Mouse (Mus musculus): ENCODE measurements around the gene Slc25a10.

The Slc25a10 gene

DNA sequence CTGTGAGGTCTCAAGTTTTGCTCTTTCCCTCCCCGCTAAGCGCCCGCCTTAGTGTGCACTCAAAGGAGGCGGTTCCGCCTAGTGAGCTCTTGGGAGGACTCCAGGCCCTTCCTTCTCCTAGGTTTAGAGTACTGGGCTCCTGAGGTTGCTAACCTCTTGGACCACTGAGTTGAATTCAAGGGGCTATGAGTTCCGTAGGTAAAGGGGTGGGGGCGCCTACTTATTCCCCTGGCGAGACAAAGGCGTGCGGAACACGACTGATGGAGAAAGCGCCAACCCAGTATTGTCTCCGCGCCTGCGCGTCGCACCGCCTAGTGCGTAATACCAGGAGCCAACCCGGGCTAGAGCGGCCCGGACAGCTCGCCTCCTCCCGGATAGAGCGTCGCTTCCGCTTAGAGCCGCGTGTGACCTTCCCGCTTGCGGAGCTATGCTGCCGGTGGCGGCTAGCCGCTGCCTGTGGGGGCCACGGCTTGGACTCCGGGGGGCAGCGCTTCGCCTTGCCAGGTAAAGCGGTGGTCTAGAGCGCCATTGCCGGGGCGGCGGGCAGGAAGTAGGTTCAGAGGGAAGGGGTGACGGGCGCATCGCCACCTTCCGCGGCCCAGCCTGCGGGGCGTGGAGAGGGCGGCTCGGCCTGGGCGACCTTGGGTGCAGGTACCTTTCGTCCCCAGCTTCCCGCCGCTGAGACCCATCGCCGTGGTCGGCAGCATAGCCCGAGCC lies 7.2 kb upstream of the Slc25a10 start, which contains the start of gene Mrpl12:
Mrpl12 (plus strand) TSS at position 349 of the 717 bp plus-strand sequence.
- peak; percentile 73 for DNase-seq (ENCODE audit: low spot score)

DNA sequence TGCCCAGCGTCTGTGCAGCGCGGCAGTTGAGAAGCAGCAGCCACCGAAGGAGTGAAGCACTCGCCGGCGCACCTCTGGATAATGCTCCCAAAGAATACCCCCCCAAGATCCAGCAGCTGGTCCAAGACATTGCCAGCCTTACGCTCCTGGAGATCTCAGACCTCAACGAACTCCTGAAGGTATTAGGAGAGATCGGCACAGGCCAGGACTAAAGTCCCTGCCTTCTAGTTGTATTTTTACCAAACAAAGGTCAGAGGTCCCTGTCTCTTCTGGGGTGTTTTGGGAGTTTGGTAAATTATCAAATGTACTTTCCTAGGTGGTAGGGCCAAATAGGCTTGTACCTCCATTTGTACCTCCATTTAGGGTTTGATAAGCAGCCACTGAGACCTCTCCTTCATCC lies 6.4 kb upstream of the Slc25a10 start:
- no peak for DNase-seq (ENCODE audit: low spot score)

DNA sequence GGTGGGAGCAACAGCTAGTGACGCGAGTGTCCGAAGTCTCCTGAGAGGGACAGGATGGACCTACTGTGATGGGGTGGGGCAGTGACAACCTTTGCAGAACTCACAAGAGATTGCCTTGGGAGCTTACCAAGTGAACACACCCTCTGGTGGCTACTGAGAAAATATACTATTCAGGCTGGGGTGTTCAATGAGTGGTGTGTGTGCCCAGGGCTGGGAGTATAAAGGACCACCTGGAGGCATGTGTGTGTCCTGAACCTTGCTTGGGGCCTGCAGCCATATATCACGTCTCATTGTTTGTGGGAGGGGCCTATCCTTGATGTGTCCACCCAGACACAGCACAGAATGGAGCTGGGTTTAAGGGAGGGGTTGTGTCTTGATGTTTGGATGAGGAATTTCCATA lies 3.1 kb upstream of the Slc25a10 start:
- DNase-seq (ENCODE audit: low spot score), result no peak

DNA sequence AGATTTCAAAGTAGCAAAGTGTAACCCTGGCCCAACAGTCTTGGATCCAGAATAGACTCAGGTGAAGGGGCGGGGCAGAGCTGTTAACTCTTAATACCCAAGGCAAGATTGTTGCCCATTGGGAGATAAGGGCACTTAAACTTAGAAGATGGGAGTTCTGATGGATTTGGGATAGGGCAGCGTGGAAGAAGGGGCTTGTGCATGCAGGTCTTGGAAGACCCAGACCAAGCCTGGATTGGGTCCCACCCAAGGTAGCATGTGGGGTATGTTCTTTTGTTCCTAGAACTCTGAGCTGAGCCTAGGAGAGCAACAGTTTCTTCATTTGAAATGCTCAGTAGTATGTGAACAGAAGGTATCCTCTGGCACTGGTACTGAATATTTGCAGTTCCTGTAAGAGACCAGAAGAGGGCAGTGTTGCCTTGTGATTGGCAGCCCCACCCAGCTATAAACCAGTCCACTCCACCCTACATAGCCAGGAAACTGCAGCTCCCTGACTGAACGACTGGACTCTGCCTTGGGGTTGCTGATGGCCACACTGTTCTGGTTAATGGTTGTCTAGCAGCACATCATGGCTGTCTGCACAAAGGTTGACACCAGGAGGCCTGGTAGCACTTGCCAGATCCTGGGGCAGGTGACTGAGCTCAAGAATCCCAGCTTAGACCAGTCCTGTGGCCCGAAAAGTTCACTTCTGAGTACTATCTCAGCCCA lies 2.4 kb upstream of the Slc25a10 start:
- DNase-seq (ENCODE audit: low spot score), result peak; percentile 67

DNA sequence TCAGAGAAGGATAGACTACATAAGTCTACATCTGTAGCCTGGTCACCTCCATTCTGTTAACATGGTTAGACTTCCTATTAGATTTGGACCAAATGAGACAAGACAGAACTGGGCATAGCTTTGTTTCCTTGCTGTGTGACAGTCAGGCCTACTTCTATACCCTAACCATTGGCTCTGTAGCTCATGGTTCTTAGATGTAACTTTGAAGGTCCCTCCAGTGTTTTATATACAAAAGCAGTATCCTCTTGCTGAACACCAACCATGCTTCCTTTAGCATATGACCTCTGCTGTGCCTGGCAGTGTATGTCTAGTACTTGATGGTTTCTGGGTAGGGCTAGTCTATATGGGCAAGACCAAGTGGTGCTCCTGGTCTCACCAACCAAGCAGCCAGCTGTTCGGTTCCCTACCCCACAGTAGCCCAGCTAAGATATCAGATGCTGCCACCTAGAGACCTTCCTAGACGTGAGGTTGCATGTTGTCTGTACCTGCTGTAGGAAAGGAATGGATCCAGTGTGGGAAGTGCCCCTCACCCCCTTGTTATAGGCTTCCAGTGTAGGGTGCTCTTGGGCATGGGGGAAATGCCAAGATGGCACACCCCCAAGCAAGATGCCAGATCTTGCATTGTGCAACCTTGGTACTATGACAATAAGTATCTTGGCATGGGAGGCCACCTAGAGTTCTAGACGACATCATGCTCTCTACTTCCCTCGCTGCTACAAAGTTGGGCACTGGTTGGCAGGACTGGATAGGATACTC lies 1.2 kb upstream of the Slc25a10 start:
- no peak for DNase-seq (ENCODE audit: low spot score)

DNA sequence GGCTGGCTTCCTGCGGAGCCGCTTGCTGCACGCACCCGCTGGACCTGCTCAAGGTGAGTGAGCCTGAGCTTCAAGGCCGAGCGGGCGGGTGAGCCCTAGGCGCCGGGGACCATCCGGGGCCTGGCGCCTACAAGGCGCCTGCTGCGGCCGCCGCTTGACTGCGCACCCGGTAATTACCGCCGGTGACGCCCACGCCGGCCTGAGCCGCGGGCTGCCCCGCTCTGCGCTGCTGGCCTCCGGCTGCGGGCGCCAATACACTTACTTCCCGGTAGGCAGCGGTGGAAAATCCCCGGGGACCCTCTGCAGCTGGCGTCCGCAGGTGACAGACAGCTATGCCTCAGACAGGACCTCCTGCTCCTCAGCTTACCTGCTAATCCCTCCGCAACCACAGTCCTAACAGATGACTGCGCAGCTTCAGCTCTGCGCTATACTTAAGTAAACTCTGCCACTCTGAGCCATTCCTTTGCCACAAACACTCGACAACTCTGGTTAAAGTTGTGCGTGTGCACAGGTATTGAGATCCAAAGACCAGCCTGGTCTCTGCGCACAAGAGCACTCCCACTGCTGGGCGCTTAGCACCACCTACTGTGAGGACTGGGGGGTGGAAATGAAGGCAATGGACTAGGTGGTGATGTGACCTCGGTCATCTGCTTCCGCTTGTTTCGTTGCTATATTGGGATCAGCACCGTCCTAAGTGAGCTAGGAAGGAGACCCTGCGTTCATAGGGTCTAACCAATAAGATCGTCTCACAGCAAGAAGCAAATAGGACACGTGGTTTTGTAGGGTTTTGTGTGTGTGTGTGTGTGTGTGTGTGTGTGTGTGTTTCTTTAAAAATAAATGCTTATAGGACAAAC lies 611 bp downstream of the Slc25a10 start:
- no peak for DNase-seq (ENCODE audit: low spot score)

DNA sequence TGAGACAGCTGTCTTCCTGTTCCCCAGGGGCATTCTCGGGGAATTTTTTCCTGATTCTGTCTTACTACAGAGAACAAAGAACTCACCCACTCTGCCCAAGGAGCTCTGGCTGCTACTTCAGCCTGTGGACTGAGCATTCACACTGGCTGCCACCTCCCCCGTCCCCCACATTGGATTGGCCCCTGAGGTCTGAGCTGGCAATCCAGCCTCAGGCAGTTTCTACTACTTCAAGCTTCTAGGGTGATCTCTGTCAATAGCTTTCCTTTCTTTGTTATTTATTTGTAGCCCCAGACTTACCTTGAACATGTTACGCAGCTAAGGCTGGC lies 1.2 kb downstream of the Slc25a10 start:
- no peak for DNase-seq (ENCODE audit: low spot score)

DNA sequence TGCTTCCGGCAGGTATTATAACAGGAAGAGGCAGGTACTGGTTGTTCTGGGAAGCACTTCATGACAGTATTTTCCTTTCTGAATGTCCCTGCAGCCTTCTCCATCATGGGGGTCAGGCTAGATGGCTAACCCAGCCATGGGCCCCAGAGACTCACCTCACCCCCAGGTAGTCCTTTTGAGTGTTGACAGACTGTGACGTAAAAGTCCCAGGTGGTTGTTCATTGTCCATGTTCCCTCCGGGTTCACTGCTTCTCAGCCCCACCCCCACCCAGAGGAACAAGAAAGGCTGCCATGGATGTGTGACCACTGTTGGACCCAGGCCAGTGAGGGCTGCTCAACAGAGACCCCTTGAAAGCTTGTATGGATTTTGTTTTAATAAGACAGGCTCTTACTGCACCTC lies 1.7 kb downstream of the Slc25a10 start:
- DNase-seq (ENCODE audit: low spot score), result no peak

DNA sequence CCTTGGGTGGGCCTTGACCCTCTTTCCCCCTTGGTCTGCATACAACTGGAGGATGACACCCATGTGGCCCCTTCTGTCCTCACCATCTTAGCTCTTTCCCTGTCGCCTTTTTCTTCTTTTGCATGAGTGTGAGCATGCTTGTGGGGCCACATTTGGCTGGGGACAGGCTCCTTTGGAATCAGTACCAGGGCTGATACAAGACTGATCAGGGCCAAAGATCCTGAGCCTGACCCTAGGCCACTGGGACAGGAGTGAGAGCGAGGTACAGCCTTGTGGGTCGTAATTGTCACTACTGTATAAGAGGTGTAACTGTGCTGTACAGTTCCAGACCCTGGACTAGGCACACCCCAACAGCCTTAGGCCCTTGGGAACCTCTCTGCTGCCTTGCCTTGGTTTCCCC lies 2.3 kb downstream of the Slc25a10 start:
- no peak for DNase-seq (ENCODE audit: low spot score)

DNA sequence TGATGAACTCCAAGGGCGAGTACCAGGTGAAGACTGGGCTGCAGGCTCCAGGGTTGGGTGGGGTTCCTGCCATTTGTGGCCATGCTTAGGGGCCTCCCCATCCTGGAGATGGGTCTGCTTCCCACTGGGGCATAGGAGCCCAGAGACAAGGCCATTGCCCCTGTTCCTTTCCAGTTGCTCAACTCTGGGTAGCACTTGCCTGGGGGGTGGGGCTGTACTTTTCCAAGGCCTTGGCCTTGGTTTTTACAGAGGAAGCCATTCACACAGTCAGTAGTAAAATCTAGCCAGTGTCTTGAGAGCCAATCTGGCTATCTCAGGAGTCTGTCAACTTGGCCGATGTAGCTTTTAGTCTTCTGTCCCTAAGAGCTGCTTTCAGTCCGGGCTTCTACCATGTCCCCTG lies 5.8 kb downstream of the Slc25a10 start:
- DNase-seq (ENCODE audit: low spot score), result no peak

DNA sequence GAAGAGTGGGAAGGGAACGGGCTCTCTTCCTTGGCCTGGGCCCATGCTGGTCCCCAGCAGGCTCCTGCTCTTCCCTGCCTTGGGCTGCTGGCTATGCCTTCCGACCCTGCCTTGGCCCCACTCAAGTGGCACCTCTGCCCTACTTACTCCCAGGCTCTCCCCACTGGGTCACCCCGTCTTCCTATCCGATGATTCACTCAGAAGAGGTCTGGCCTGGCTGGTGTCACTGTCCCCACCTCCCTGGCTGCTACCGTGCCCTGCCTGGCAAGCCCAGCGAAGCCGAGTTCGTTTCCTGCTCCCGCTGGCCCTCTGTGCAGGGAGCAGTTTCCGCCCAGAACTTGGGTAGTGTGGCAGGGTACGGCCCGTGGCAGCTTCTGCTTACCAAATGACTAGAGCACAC lies 6.6 kb downstream of the Slc25a10 start:
- DNase-seq (ENCODE audit: low spot score), result no peak

DNA sequence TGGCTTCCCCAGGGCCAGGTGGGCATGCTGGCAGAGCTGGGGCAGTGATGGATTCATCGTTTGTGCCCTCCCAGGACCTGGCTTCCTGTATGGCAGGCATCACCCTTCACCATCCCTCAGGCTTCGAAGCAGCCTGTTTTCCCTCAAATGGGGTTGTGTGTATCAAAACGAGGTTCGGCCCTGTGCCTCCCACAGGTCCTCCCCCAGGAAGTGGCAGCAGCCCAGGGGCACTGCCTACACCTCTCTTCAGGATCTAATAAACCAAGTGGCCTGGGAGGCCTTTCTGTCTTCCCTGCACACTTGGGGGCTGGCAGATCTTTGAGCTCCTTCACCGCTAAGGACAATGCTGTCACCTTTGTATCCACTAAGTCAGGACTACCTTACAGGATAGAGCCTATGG lies 7.3 kb downstream of the Slc25a10 start:
- DNase-seq (ENCODE audit: low spot score), result no peak

DNA sequence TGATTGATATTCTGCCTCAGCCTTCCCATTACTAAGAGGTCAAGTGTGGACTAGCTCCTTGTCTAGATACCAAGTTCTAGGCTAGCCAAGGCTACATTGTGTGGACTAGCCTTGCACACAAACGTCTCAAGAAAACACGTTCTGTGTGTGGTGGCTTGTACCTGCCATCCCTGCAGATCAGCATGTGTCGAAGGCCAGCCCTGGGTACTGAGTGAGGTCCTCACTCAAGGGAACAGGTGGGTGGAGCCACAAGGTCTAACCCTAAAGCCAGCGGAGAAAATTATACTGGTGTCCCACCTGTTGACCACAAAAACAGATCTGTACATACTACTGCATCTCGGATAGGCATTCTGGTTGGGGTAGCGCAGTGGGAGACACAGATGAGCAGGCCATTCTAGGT lies 8.3 kb downstream of the Slc25a10 start:
- DNase-seq (ENCODE audit: low spot score), result no peak

DNA sequence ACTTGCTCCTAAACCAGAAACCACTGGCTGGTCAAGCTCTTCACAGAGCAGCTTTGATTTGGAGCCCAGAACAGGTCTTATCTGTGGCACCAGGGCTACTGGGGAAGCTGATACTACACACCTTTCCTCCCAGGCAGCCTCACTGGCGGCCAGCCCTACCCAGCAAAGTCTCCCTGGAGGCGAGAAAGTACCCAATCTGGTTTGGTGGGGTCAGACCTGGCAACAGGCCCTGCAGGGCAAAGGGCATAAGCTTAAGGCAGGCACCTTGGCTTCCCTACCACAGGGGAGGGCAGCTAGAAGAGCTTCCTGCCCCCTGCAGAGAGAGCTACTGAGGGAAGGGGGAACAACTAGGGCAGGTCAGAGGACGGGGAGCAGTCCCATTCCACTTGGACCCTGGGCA lies 8.7 kb downstream of the Slc25a10 start:
- no peak for DNase-seq (ENCODE audit: low spot score)

DNA sequence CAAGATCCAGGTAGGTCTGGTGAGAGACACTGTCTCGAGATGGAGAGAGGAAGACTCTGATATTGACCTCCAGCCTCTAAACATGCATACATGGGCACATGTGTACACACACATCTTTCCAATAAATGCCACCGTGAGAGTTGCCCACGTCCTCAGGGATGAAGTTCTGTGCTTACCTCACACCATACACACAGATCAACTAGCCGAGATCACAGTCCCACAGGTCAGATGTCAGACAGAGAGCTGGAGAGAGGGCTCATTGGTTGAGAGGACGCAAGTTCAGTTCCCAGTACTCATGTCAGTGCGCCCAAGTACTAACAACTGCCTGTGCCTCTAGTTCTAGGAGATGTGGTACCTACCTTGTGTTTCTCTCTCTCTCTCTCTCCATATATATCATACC lies 9.4 kb downstream of the Slc25a10 start:
- DNase-seq (ENCODE audit: low spot score), result no peak

DNA sequence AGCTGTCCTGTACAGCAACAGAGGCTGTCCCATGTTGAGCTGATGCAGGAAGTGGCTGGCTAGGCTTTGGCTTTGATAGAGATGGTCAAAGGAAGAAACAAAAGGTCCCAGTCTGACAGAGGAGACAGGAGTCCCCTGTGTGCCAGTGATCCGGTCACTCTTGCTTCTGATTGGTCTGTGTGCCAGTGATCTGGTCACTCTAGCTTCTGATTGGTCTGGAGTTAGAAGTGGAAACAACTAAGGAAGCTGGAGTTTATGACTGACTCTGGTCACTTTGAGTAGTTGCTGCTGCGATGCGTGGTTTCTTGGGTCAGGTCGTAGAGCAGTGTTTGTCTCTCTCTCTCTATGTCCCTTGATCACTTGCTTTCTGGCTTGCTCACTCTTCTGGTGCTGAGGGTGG lies 10.1 kb downstream of the Slc25a10 start:
- DNase-seq (ENCODE audit: low spot score), result no peak

DNA sequence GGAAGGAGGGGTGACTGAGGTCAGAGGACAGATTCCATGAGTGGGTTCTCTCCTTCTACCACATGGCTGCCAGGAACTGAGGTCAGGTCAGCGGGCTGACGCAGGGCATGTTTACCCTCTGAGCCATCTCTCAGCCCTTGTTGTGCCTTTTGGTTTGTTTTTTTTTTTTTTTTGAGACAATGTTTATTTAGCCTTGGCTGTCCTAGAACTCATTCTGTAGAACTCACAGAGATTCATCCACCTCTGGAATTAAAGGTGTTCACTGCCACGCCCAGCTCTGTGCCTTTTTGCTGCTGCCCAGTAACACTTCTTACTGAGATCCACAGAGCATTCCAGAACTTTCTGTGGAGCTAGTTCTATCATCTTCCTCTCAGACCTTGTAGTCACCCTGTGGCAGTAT lies 14.0 kb downstream of the Slc25a10 start:
- DNase-seq (ENCODE audit: low spot score), result no peak

DNA sequence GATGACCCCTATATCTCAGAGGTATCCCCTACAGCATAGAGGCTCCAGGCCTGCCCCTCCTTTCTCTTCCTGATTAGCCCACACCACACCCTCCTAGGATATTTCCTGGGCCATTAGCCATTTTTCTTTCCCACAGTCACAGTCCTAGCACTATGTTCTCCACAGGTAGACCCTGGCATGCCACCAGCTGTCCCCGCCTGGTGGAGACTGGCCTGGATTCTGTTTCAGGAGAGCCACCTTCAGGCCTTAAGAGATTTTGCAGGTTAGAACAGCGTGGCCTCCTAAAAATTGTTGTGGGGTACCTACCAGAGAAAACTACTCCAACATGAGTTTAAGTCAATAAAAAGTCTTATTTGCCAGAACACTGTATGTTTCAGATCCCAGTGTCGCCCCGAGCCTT lies 15.3 kb downstream of the Slc25a10 start:
- no peak for DNase-seq (ENCODE audit: low spot score)

DNA sequence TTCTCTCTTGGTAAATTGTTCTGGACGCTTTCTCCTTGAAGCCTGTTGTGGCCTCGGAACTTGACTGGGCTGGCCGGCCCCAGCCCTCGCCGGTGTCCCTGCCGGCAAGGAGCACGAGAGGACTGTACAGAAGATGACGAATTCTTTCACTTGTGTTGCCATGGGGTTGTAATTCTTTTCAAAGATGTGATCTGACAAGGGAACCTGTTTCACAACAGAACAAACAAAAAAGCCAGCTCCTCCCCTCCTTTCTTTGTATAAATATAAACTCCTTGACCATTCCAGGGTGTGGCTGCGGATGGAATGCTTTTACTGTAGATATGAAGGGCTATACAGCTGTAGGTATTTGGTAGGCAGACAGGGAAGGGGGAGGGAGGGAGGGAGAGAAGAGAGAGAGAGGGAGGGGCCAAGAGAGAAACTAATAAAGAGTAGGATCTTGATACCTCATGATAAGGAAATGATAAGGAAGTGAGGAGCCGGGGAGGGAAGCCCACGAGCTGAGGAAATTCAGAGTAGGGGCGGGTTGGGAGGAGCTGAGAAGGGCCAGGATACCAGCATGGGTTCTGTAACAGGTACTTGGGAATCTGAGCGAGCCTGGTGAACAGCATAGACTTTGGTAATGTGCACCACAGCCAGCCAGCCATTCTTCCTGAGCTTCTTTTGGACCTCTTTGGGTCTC lies 16.1 kb downstream of the Slc25a10 start:
- DNase-seq (ENCODE audit: low spot score), result no peak

DNA sequence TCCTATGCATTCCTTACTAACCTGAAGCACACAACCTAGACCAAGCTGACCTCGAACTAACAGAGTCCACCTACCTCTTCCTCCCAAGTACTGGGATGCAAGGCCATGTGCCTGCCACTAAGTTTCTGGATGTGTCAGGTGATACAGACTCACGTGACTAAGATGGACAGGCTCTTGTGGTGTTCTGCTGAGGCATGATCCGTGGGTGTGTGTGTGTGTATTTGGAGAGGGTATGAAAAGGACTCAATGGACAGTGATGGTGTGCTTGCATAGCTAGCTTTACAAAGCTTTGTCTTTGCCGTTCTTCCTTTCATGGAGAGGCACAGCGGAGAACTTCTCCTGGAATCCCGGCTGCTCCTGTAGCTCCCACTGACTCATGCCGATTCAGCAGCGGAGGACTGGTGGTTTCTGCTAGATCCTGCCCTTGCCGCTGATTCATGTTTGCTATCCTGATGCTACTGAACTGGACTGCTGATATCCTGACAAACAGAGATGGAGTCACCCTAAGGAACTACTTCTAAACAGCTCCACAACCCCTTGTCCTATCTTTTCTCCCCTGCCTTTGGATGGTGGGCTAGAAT lies 16.7 kb downstream of the Slc25a10 start:
- DNase-seq (ENCODE audit: low spot score), result no peak

DNA sequence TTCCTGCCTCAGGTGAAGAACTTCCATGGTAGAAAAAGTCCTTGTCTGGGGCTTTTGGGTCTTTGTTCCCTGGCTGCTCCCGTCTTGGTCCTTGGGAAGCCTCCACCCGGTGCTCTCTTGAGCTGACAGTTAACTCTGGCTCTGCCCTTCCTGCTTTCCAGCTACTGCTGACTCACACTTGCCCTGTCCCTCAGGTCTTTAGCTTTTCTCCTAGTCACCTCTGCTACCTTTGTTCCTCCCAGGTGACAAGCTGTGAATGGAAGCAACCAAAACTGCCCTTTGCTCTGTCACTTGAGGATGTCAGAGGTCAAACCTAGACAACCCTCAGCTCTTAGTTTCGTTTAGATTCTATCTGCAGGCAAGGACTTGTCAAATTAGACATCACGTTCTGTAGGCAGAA lies 18.3 kb downstream of the Slc25a10 start:
- DNase-seq (ENCODE audit: low spot score), result no peak

Data from left cerebral cortex, adult 11 months (tissue).